Mouse (Mus musculus) stomach, embryonic 15.5 days (tissue): ENCODE measurements at regions not wholly inside any gene's neighbourhood (a gene's known extent, or its start where the extent isn't known, plus 50 kb on each side); places are given as distances from the start of the nearest gene placed in this dataset.

ENCODE experiments used
- ATAC-seq: fragments of 200-750 bp; cut with Nextera tagmentation; 2 replicates; pipeline ENCODE4 v1.8.0; 2017; ENCODE audit warnings: low read depth, moderate number of reproducible peaks, moderate TSS enrichment; ENCODE audit not compliant: insufficient read depth, low FRiP score
- H3K27ac ChIP-seq: fragments of 300-500 bp; sonication (generic); 2 replicates; pipeline ENCODE4 v1.5.1; 2015; ENCODE audit warnings: mild to moderate bottlenecking, inconsistent platforms
- H3K27me3 ChIP-seq: fragments of 300-500 bp; sonication (generic); replicated peaks from 2 replicates; pipeline ENCODE4 v1.6.1; 2015; ENCODE audit warnings: inconsistent platforms
- H3K36me3 ChIP-seq: fragments of 300-500 bp; sonication (generic); 2 replicates; pipeline ENCODE4 v1.6.1; 2015; ENCODE audit warnings: inconsistent platforms
- H3K4me1 ChIP-seq: fragments of 300-500 bp; sonication (generic); 2 replicates; pipeline ENCODE4 v1.6.1; 2015; ENCODE audit warnings: inconsistent platforms
- H3K4me2 ChIP-seq: fragments of 300-500 bp; sonication (generic); 2 replicates; pipeline ENCODE4 v1.6.1; 2015; ENCODE audit warnings: mild to moderate bottlenecking, inconsistent platforms
- H3K4me3 ChIP-seq: fragments of 300-500 bp; sonication (generic); replicated peaks from 2 replicates; pipeline ENCODE4 v1.5.1; 2015; ENCODE audit warnings: inconsistent platforms
- H3K9ac ChIP-seq: fragments of 300-500 bp; sonication (generic); 2 replicates; pipeline ENCODE4 v1.6.1; 2015; ENCODE audit warnings: inconsistent platforms
- H3K9me3 ChIP-seq: fragments of 300-500 bp; sonication (generic); 2 replicates; pipeline ENCODE4 v1.6.1; 2016; ENCODE audit warnings: inconsistent platforms
- WGBS: fragments of 180-500 bp; shearing (Covaris S2); methylation state at CpG from one replicate; pipeline ENCODE4 v1.1.7; 2015; 5-methylcytosine and 5-hydroxymethylcytosine counted together

- Histone ChIP-seq H3K36me3 (no peaks in the 10 kb centered on the region), H3K27me3 (no peaks in the 10 kb centered on the region), H3K4me3 (no peak overlapping the region), H3K9me3 (no peaks in the 10 kb centered on the region), H3K27ac (no peak overlapping the region), H3K4me1 (no peaks in the 10 kb centered on the region), H3K4me2 (no peak overlapping the region), H3K9ac (no peak overlapping the region)
- WGBS, result 61% methylated on average over 8 of the region's 8 CpGs
- no peak for ATAC-seq
Measured at GRCm38 (mm10) chr12:110391464-110391863, 55.5 kb upstream of the Ppp2r5c start.

DNA sequence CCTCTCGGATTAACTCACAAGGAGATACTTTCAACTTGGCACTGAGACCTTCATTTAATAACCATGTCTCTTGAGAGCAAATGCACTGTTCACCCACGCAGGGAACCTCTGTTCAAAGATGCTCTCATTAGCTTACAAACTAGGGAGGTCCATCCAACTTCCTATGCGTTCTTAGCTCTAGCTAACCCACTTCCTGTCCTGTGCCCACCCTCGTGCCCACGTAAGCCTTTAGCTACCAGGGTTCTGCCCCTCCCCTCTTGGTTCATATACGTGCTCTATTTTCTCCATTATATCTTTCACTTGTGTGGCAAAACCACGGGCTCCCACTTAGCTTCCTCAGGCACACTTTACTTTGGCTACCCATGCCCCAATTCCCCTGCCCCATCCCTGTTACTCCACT, 53.4 kb upstream of the Ppp2r5c start:
- no peak for ATAC-seq
- H3K9ac ChIP-seq, result no peak overlapping the region
- no peaks in the 10 kb centered on the region for H3K4me1 ChIP-seq
- no peak overlapping the region for H3K4me3 ChIP-seq
- no peaks in the 10 kb centered on the region for H3K9me3 ChIP-seq
- H3K27me3 ChIP-seq, result no peaks in the 10 kb centered on the region
- no peaks in the 10 kb centered on the region for H3K36me3 ChIP-seq
- no peak overlapping the region for H3K27ac ChIP-seq
- H3K4me2 ChIP-seq, result no peak overlapping the region
- 80% methylated on average over 7 of the region's 7 CpGs for WGBS
